Mouse (Mus musculus) heart, adult 2 months (tissue): ENCODE data around the gene Dtnbp1. TPM values are rescaled to one million over a fixed set of nuclear protein-coding genes. Genes with fewer than 3 reads are reported as not detected.

Source experiments
- DNase-seq, 2 experiments: peaks; one replicate each; pipeline ENCODE4 v3.0.0; 2021
- H3K27ac ChIP-seq: fragments of 200-600 bp; 2 replicates; pipeline ENCODE4 v1.8.1; 2022
- H3K27me3 ChIP-seq: fragments of 200-500 bp; 2 replicates; pipeline ENCODE4 v1.6.1; 2012; ENCODE audit warnings: mild to moderate bottlenecking, low read length, inconsistent platforms, mixed read lengths; ENCODE audit not compliant: control insufficient read depth, insufficient read depth
- H3K36me3 ChIP-seq: fragments of 200-500 bp; 2 replicates; pipeline ENCODE4 v1.6.1; 2012; ENCODE audit warnings: low read length, inconsistent platforms; ENCODE audit not compliant: control insufficient read depth, insufficient read depth
- H3K4me1 ChIP-seq: fragments of 200-500 bp; 2 replicates; pipeline ENCODE4 v1.6.1; 2011; ENCODE audit warnings: low read length; ENCODE audit not compliant: control insufficient read depth, insufficient read depth
- H3K4me3 ChIP-seq: fragments of 200-600 bp; 2 replicates; pipeline ENCODE4 v1.8.1; 2022
- H3K79me2 ChIP-seq: fragments of 200-500 bp; replicated peaks from 2 replicates; pipeline ENCODE4 v1.6.1; 2012; ENCODE audit warnings: mild to moderate bottlenecking, inconsistent platforms, low read length, moderate library complexity, mixed read lengths; ENCODE audit not compliant: control insufficient read depth, insufficient read depth
- H3K9ac ChIP-seq: fragments of 200-500 bp; 2 replicates; pipeline ENCODE4 v1.6.1; 2012; ENCODE audit warnings: low read depth, mild to moderate bottlenecking, control low read depth, inconsistent platforms, low read length, mixed read lengths
- CTCF ChIP-seq: fragments of 200-600 bp; IDR thresholded peaks from 2 replicates; pipeline ENCODE4 v1.8.1; 2022; ENCODE audit warnings: antibody characterized with exemption, mild to moderate bottlenecking, moderate library complexity
- EP300 ChIP-seq: fragments of 200-500 bp; IDR thresholded peaks from 2 replicates; pipeline ENCODE4 v1.6.1; 2011; ENCODE audit warnings: low read depth, low read length, control low read depth; ENCODE audit not compliant: insufficient read depth
- POLR2A ChIP-seq: fragments of 200-500 bp; IDR thresholded peaks from 2 replicates; pipeline ENCODE4 v1.6.1; 2011; ENCODE audit warnings: mild to moderate bottlenecking, low read depth, low read length, control low read depth; ENCODE audit not compliant: insufficient read depth
- WGBS: fragments of 180-500 bp; shearing (Covaris S2); methylation state at CpG from one replicate; pipeline ENCODE4 v1.1.7; 2018; 5-methylcytosine and 5-hydroxymethylcytosine counted together
- intact Hi-C: fragments of 180-260 bp; cut with DNase I; formaldehyde crosslinking; loops from one replicate; pipeline ENCODE4 v1.15.1; 2025
- polyA plus RNA-seq: library from polyadenylated mRNA; depleted of rRNA; stranded (reverse); fragments of >200 nt; gene quantifications from 2 replicates; pipeline ENCODE4 v1.2.3, GENCODE M21; 2012
- total RNA-seq, 2 experiments: library from RNA; stranded (reverse); gene quantifications; 2 replicates each; pipeline ENCODE4 v1.2.3; 2021

Dtnbp1 gene
- total and polyA plus RNA-seq, 3 experiments = 107 to 139 (median 122) TPM

- no peak for TF ChIP-seq POLR2A
- intact Hi-C loops = no loop called here
- Histone ChIP-seq H3K27me3 (no peaks in the 10 kb centered on the region), H3K27ac (no peak overlapping the region), H3K4me3 (no peak overlapping the region), H3K9ac (no peak overlapping the region), H3K36me3 (peaks cover 14% of the 10 kb centered on the region), H3K4me1 (peaks cover 12% of the 10 kb centered on the region), H3K79me2 (0 out of 2 replicates have a peak, but pooled peaks cover 4% of the 10 kb centered on the region)
- no peak for DNase-seq
Observed at GRCm38 (mm10) chr13:44903416-44903815, 98.5 kb downstream of the Dtnbp1 start.

- Histone ChIP-seq H3K27ac (no peak overlapping the region), H3K36me3 (peaks cover 19% of the 10 kb centered on the region), H3K27me3 (no peaks in the 10 kb centered on the region), H3K4me1 (peaks cover 6% of the 10 kb centered on the region), H3K9ac (no peak overlapping the region), H3K4me3 (no peak overlapping the region), H3K79me2 (peaks cover 4% of the 10 kb centered on the region; the same call in 1 of the 2 replicates)
- 95% methylated on average over 6 of the region's 6 CpGs for WGBS
- intact Hi-C loops = no loop called here
- no peak for TF ChIP-seq EP300
- TF ChIP-seq CTCF = no peak
- no peak for TF ChIP-seq POLR2A
- no peak for DNase-seq
Observed at GRCm38 (mm10) chr13:44902299-44902698, 99.6 kb downstream of the Dtnbp1 start.

GRCm38 (mm10) chr13:44896211-44896610 is 105.7 kb downstream of the Dtnbp1 start:
- 91% methylated on average over 12 of the region's 12 CpGs for WGBS
- Histone ChIP-seq H3K36me3 (peaks cover 13% of the 10 kb centered on the region), H3K4me3 (no peak overlapping the region), H3K79me2 (peaks cover 1% of the 10 kb centered on the region), H3K9ac (no peak overlapping the region), H3K27me3 (no peaks in the 10 kb centered on the region), H3K4me1 (no peaks in the 10 kb centered on the region), H3K27ac (no peak overlapping the region)
- TF ChIP-seq CTCF (no peak), POLR2A (no peak), EP300 (no peak)
- DNase-seq = no peak
- intact Hi-C loops = no loop called here

GRCm38 (mm10) chr13:44891813-44892730 is 109.9 kb downstream of the Dtnbp1 start:
- Histone ChIP-seq H3K27ac (no peak overlapping the region), H3K9ac (no peak overlapping the region), H3K27me3 (no peaks in the 10 kb centered on the region), H3K4me3 (no peak overlapping the region), H3K79me2 (no peaks in the 10 kb centered on the region; the same call in 1 of the 2 replicates), H3K4me1 (peaks cover 5% of the 10 kb centered on the region; the same call in 1 of the 2 replicates), H3K36me3 (peaks cover 13% of the 10 kb centered on the region)
- intact Hi-C loops = no loop called here
- WGBS = 74% methylated on average over 5 of the region's 5 CpGs
- TF ChIP-seq EP300 (no peak), CTCF (no peak), POLR2A (no peak)
- no peak for DNase-seq

- Histone ChIP-seq H3K4me1 (peaks cover 5% of the 10 kb centered on the region; the same call in 1 of the 2 replicates), H3K4me3 (no peak overlapping the region), H3K36me3 (peaks cover 11% of the 10 kb centered on the region), H3K27me3 (no peaks in the 10 kb centered on the region), H3K27ac (no peak overlapping the region), H3K9ac (no peak overlapping the region), H3K79me2 (no peaks in the 10 kb centered on the region; the same call in 1 of the 2 replicates)
- 52% methylated on average over 2 of the region's 2 CpGs for WGBS
- intact Hi-C loops = no loop called here
- no peak for DNase-seq
- TF ChIP-seq POLR2A = no peak
- no peak for TF ChIP-seq CTCF
- TF ChIP-seq EP300 = no peak
Observed at GRCm38 (mm10) chr13:44890612-44891011, 111.3 kb downstream of the Dtnbp1 start.

GRCm38 (mm10) chr13:44886221-44886620 is 115.7 kb downstream of the Dtnbp1 start:
- 93% methylated on average over 2 of the region's 2 CpGs for WGBS
- intact Hi-C loops = loop anchor here (5.0 kb wide), 1 partner anchor 44 kb away; no protein-coding TSS in a partner anchor
- no peak for DNase-seq

More at GRCm38 (mm10) chr13:44886221-44886620, 115.7 kb downstream of the Dtnbp1 start:
- no peak overlapping the region for H3K27ac ChIP-seq
- H3K9ac ChIP-seq = no peak overlapping the region
- H3K36me3 ChIP-seq = peaks cover 16% of the 10 kb centered on the region
- no peaks in the 10 kb centered on the region for H3K27me3 ChIP-seq
- TF ChIP-seq POLR2A = no peak
- no peak for TF ChIP-seq EP300
- TF ChIP-seq CTCF = no peak
- H3K4me3 ChIP-seq = no peak overlapping the region
- H3K79me2 ChIP-seq = no peaks in the 10 kb centered on the region
- peaks cover 8% of the 10 kb centered on the region; the same call in 1 of the 2 replicates for H3K4me1 ChIP-seq
